ENCODE assay signal across 8 mouse cellular contexts in the genomic region with DNA sequence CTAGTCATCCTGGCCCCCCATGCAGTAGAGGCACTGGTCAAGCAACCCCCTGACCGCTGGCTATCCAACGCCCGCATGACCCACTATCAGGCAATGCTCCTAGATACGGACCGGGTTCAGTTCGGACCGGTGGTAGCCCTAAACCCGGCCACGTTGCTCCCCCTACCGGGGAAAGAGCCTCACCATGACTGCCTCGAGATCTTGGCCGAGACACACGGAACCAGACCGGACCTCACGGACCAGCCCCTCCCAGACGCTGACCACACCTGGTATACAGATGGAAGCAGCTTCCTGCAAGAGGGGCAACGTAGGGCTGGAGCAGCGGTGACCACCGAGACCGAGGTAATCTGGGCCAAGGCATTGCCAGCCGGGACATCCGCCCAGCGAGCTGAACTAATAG.
DNase-seq lines count a peak whose midpoint lies in the region.
"Not testable (repeated sequence)": the region's sequence is repeated elsewhere in the genome, so short reads cannot be mapped to it uniquely, and the experiment has no call there.

No protein-coding gene starts in this region.

- intact Hi-C loops in heart, postnatal 14 days (cut with DNase I): not testable (repeated sequence)

- DNase-seq in NIH3T3 (ENCODE audit: low read depth): peak; percentile 74
- DNase-seq in cerebellum, adult 11 months: peak; percentile 2
- peak; percentile 13 for DNase-seq in gastrocnemius, adult 18-20 months (ENCODE audit: low spot score)
- DNase-seq in heart, postnatal 14 days: peak; percentile 10 to 13
- peak; percentile 6 to 33 for DNase-seq in kidney, postnatal 36 days
- DNase-seq in lung, postnatal 14 days: peak; percentile 4
- DNase-seq in spleen, adult 18-20 months: peak; percentile 9 to 29
- peak; percentile 14 for DNase-seq in urinary bladder, postnatal 14 days (ENCODE audit: low spot score)

Comparison
In these comparisons a context has a peak if more than half of its experiments do, and no peak if none do; other contexts are left out.
1. Peak in every context shown above with its lines: DNase-seq.
2. DNase-seq: peak in every context shown above with its lines; median percentile 74 in NIH3T3; 20 in kidney, postnatal 36 days; 19 in spleen, adult 18-20 months; 14 in urinary bladder, postnatal 14 days; 13 in gastrocnemius, adult 18-20 months; 12 in heart, postnatal 14 days; 4 in lung, postnatal 14 days; 2 in cerebellum, adult 11 months.